Mouse (Mus musculus): ENCODE measurements around the gene Ninj2.

The Ninj2 gene

DNA sequence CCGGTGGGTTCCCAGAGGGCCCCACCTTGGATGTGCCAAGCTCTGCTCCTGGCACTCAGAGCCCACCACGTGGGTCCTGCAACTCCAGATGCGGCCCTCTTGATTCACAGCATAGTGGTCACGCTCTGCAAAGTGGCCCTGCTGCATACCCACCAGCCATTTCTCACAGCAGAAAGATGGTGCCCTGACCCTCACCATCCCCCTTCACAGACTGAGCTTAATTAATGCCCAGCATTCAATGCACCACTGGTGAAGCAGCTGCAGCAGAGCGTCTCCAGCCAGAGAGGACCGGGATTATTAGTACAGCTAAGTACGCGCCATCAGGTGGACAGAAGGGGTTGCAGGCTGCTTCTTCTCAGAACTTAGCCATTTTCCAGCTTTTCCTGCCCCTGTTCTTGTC is 109.3 kb downstream of the Ninj2 start:
- no peak for DNase-seq

DNA sequence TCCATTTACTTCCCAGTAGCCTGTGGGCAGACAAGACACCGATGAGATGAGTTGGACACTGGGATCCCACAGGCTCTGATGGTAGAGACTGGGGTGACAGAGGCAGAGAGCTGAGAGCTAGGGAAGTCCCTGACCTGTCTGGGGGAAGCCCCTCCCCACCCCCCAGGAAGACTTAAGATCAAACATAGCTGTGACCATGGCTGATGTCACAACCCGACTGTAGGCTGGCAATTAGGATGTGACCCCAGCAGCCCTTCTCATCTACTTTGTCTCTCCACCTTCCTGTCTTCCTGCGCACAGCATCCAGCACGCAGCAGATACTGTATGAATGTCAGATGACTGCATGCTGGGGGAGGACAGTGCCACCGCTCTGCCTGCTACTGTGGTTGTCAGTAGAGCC is 113.4 kb downstream of the Ninj2 start:
- DNase-seq: no peak

DNA sequence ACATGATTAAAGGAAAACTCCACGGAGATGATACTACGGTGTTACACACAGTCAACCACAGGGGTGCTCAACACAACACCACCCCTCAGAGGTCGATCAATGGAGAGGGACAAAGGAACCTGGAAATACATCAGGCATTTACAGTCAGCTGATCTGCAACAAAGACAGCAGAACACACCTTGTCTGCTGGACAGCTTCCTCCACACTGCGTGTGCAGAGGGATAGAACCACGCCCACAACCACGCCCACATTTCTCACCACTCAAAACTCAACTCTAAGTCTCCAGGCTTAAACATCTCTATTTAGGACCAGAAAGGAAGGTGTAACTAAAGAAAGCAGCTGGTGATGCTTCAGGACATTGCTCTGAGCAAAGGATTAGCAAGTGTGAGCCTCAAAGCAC is 118.4 kb downstream of the Ninj2 start:
- no peak for DNase-seq

DNA sequence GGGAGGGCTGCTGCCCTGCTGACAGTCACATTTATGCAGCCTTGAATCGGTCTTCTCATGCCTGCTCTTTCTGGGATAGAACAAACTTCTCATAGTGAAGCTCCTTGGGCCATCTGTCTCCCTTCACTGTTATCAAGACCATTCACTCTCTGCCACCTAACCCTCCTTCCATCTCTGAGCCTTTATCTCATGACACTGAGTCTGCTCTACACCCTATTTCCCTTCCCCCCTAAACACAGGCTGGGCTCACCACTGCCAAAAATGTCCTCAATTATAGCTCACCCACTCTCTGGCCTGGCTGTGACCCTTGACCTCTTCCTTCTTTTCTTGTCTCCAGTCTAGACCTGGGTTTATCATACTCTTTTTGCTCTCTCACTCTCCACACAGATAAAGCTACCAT is 123.6 kb downstream of the Ninj2 start:
- no peak for DNase-seq

DNA sequence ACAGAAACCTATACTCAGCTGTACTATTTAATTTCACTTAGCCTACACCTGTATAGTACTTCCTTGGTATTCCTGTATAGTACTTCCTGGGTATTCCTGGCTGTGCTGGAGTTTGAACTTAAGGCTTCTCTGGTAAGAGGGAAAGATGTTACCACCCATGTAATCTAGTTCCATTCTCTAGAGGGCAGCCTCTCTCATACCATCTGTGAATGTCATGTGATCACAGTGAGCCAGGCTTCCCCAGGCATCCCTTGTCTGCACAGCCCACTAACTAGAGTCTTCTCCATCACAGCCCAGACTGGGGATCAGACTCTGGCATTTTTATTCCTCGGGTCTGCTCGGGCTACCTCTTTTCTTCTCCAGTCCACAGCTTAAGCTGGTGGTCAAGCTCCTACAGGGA is 126.1 kb downstream of the Ninj2 start:
- no peak for DNase-seq

DNA sequence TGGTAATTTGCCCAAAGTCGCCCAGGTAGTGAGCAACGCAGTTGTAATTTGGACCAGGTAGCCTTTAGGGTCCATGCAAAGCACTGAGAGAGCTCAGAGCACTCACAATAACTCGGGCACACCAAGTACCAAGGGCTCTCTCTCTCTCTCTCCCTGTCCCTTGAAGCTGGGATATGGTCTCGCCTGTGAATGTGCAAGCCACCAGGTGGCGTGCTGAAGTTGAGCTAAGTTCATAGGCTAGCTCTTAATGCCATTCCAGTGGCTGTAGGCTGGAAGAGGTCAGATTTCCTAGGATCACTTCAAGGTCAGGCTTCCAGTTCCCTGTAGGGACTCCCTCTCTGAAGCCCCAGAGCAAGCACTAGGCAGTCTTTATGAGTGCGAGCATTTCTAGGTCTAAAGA is 129.5 kb downstream of the Ninj2 start:
- peak; percentile 27 for DNase-seq

DNA sequence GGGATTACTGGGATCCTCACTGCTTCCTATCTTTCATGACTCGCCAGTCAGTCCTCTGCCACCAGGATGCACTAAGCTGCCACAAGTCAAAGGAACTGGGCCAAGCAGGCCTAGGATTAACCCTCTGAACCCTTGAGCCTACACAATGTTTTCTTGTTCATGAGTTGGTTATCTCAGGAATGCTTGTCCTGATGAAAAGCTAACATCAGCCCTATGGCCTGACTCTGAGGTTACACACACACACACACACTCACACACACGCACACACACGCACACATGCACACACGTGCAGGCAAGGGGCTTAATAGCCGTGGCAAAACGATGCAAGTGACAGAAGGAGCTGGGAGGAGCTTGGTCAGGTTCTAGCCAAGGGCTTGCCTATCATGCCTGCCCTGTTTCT is 132.2 kb downstream of the Ninj2 start:
- DNase-seq: no peak

DNA sequence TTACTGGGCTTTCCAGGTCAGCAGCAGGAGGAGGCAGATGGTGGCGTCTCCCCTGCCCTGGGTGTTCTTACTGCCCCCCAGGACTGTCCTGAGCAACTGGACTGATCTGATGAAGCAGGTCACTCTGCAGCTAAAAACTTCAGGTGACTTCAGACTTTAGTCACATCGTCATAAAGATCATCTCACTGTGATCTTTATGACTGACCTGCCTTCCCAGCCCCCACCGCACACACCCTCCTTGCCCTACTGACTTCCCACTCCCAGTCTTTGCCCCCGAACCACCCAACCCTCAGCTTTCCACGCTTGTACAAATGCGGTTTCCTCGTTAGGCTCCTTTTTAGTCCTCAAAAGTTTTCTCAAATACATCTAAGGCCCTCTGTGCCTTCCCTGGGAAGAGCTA is 133.9 kb downstream of the Ninj2 start:
- DNase-seq: no peak

DNA sequence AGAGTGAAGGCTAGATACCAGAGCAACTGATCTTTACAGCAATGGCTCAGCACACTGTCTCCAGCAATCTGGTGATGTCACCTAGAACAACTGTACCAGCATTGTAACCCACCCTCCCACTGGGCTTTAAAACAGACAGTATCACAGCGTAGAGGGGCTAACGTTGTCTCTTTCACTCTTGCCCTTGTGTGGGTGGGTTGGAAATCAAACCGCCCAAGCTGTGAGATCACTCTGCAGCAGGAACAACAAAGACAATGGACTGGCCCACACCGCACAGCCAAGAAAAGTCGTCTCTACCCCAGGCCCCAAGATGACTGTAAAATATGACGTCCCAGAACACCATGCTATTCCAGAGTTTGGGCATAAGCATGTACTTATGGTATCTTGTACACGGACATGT is 136.7 kb downstream of the Ninj2 start:
- DNase-seq: no peak

DNA sequence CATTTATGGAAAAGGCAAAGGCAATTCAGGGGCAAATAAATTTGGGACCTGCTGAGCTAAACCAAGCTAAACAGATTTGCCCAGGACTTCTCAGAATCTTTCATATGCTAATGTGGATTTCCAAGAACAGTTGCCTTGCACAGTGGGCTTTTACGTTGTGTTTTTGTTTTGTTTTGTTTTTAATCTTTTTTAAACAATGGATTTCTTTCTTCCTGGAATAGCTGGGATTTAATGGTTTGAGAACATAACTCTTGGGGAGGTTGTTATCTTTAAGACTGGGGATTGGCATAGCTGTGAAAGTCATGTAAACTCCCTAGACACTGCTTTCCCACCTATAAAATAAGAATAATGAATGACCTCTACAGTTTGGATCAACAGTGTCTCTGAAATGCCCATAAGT is 137.3 kb downstream of the Ninj2 start:
- DNase-seq: no peak

DNA sequence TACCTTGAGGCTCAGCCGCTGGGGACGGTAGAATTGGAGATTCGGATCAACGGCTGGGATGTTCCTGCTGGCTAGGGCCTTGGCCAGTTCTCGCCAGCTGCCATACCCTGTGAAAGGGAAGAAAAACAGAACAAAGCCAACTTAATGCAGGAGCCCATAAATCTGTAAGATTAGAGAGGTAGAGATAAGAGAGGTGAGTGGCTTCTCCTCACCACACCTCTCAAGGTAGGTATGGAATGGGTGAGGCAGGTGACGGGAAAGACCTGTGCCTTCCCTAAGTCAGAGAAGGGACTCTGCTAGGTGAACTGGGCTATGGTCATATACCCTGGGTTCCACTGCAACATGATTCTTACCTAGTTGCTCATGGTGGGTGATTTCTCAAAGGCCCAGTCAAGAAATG is 139.7 kb downstream of the Ninj2 start:
- DNase-seq: no peak

DNA sequence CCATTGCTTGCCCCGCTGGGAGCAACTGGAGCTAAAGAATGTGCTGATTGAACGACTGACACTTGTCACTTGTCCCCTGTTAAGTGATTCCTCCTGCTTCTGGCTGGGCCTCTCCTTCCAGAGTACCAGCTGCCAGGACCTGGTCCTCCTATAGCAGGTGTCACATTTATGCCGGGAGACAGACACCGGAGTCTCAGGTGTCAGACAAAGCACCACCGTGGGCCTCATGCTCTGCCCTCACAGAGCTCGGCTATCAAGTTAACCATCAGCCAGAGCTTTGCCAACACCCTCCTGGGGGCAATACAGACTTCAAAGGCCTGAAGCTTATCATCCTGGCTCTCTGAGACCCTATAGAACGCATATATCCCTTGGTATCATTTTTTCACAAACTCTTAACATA is 142.7 kb downstream of the Ninj2 start:
- no peak for DNase-seq

DNA sequence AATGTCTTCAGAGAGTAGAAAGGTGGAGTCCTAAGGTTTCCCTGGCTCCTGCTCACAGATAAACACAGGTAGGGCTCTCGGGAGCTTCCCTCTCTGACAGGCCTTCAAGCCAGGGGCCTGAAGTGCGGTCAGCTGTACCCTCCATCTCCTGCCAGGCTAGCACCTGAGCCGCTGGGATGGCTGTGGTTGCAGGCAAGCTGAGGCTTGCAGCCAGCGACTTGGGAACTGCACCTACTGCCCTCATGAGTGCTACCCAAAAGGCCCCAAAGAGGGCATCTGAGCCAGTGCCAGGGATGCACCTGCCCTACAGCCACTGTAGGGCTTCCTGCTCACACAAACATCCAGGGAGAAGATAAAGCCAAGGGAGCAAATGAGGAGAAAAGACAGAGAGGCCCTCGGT is 147.3 kb downstream of the Ninj2 start:
- DNase-seq: peak; percentile 9

DNA sequence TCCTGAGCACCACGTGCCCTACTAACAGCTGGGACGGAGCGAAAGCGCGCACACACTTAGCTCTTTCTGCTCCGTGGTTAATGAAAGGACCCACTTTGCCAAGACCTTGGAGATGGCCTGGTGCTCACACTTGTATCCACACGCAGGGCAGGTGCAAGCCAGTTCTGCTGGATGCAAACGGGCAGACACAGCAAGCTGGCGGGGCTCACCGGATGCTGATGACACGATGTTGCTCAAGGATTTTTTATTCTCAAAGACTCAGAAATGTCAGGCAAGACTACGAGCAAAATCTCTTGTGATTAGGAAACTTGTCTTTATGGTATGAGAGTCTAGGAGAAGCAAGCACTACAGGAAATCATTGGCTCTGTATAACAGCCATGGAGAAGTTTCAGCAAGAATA is 148.3 kb downstream of the Ninj2 start:
- no peak for DNase-seq

DNA sequence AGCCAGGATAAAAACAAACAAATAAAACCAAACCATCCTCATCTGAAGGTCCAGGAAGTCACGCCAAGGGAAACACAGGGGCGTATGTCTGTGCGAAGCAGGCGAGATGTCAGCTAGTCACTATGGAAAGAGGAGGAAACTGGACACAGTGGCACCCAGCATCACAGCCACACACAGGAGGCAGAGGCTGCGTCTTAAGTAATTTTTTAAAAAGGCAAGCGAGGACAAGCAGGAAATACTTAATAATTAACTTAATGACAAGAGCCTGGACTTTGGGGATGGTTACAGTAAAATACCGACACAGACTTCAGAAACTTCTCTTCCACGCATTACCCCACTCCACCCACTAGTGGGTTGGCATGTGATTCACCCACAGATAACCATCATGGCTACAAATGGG is 149.4 kb downstream of the Ninj2 start:
- no peak for DNase-seq

DNA sequence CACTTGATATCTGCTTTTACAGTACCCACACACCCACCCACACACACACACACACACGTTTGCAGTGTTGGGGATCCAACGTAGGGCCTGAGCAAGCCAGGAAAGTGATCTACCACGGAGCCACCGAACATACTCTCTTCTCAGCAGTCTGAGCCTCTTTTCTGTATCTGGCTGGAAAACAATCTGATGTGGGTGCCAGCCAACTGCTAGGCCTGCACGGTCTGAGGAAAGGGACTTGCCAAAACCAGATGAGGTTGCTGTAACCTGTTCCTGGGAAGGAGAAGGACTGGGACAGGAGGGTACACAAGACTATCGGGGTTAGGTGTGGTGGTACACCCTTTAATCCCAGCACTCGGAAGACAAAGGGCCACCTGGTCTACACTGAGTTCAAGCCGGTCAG is 150.1 kb downstream of the Ninj2 start:
- no peak for DNase-seq

DNA sequence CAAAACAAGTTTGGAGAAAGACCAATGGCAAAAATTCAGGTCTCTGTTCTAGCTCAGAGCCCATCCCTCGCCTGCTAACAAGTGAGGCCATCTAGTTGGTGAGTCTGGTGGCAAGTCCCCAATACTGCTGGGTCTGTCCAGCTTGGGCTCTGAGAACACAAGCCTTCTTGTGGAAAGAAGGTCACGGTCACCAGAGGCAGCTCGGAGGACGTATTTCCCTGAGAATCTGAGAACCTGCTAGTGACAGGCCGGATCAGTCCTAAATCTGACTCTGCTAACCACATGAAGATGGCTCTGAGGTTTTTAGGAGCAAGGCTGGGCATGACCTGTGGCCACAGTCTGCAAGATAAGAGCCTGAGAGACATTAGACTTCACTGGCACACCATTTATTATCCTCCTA is 153.5 kb downstream of the Ninj2 start:
- no peak for DNase-seq

DNA sequence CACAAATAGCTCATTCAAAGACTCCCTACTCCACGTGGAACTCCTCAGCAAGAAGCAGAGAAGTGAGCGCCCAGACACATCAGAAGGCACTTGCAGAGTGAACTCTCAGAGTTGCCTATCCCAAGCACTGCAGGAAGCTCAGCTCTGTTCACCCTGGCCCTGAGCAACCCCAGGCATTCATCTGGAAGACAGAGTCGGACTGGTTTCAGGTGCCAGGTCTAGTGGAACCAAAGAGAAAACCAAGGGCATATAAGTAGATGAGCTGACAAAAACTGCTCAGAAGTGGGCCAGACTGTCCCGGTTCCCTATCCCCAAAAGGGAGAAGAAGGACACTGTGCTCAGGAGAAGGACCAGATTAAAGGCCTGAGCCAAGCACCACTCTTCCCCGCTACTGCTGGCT is 156.7 kb downstream of the Ninj2 start:
- DNase-seq: no peak
